Mouse (Mus musculus) right cerebral cortex, postnatal 4 days (tissue): ENCODE measurements around the gene Gm26602.
"Not testable (repeated sequence)": the region's sequence is repeated elsewhere in the genome, so short reads cannot be mapped to it uniquely, and the experiment has no call there.

Experiments
- DNase-seq: peaks from one replicate; pipeline ENCODE4 v3.0.0-alpha.2; 2022

The Gm26602 gene

GRCm38 (mm10) chr10:79934272-79934721 is 23.6 kb downstream of the Gm26602 start:
- peak; percentile 67 for DNase-seq

- DNase-seq = no peak
Measured at GRCm38 (mm10) chr10:79934794-79935569, 24.3 kb downstream of the Gm26602 start.

- no peak for DNase-seq
Measured at GRCm38 (mm10) chr10:79936284-79936910, 25.7 kb downstream of the Gm26602 start.

GRCm38 (mm10) chr10:79936911-79937441 is 26.3 kb downstream of the Gm26602 start:
- DNase-seq = no peak

- DNase-seq = no peak
Measured at GRCm38 (mm10) chr10:79937775-79938526, 27.3 kb downstream of the Gm26602 start.

GRCm38 (mm10) chr10:79940749-79941148 is 30.1 kb downstream of the Gm26602 start:
- no peak for DNase-seq

- no peak for DNase-seq
Measured at GRCm38 (mm10) chr10:79942988-79943387, 32.3 kb downstream of the Gm26602 start.

GRCm38 (mm10) chr10:79943471-79943901 is 32.8 kb downstream of the Gm26602 start:
- DNase-seq = no peak

- DNase-seq = no peak
Measured at GRCm38 (mm10) chr10:79945507-79946234, 35.0 kb downstream of the Gm26602 start.

- no peak for DNase-seq
Measured at GRCm38 (mm10) chr10:79946752-79947322, 36.2 kb downstream of the Gm26602 start.

- no peak for DNase-seq
Measured at GRCm38 (mm10) chr10:79947502-79947901, 36.8 kb downstream of the Gm26602 start.

- DNase-seq = no peak
Measured at GRCm38 (mm10) chr10:79949873-79950272, 39.2 kb downstream of the Gm26602 start.

- DNase-seq = no peak
Measured at GRCm38 (mm10) chr10:79950661-79951060, 40.0 kb downstream of the Gm26602 start.

- DNase-seq = peak; percentile 43
Measured at GRCm38 (mm10) chr10:79953946-79954345, 43.3 kb downstream of the Gm26602 start.

GRCm38 (mm10) chr10:79955691-79956090 is 45.0 kb downstream of the Gm26602 start:
- DNase-seq = no peak

GRCm38 (mm10) chr10:79956643-79957154 is 46.0 kb downstream of the Gm26602 start:
- no peak for DNase-seq

GRCm38 (mm10) chr10:79958140-79958816 is 47.6 kb downstream of the Gm26602 start:
- DNase-seq = peak; percentile 65

GRCm38 (mm10) chr10:79959412-79959811 is 48.8 kb downstream of the Gm26602 start:
- not testable (repeated sequence) for DNase-seq

GRCm38 (mm10) chr10:79959847-79960601 is 49.4 kb downstream of the Gm26602 start, which contains the start of gene Wdr18:
TSS of gene Wdr18 (plus strand) at chr10:79960152.
- peak; percentile 97 for DNase-seq
